Mouse (Mus musculus) liver, adult 2 months (tissue): ENCODE results near the gene Gse1.

Source experiments
- CTCF ChIP-seq: fragments of 200-500 bp; IDR thresholded peaks from 2 replicates; pipeline ENCODE4 v1.5.1; 2011; ENCODE audit warnings: low read depth, low read length, control low read depth
- POLR2A ChIP-seq: fragments of 200-500 bp; IDR thresholded peaks from 2 replicates; pipeline ENCODE4 v1.6.1; 2011; ENCODE audit warnings: low read length, control low read depth; ENCODE audit not compliant: insufficient read depth; ENCODE audit errors: extremely low read depth

DNA sequence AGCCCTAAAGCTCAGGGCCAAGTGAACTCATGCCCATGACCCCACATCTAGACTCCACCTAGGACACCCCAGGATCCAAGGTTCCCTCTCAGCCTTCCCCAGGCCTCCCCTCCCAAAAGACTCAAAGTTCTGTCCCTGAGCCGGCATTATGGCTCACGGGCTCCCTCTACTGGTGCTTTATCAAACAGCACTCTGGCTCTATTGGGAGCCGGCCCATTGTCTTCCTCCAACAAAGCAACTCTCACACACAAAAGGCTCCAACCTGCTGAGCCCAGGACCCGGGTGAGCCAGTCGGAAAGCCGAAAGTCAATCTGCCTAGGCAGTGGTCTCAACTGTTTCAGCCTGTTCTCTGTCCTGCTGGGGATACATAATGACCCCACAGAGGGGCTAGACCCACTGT is 389.9 kb downstream of the Gse1 start:
- TF ChIP-seq CTCF = peak; percentile 84
- TF ChIP-seq POLR2A = no peak
